Mouse (Mus musculus): ENCODE measurements around the gene Pip5k1b.

The Pip5k1b gene

DNA sequence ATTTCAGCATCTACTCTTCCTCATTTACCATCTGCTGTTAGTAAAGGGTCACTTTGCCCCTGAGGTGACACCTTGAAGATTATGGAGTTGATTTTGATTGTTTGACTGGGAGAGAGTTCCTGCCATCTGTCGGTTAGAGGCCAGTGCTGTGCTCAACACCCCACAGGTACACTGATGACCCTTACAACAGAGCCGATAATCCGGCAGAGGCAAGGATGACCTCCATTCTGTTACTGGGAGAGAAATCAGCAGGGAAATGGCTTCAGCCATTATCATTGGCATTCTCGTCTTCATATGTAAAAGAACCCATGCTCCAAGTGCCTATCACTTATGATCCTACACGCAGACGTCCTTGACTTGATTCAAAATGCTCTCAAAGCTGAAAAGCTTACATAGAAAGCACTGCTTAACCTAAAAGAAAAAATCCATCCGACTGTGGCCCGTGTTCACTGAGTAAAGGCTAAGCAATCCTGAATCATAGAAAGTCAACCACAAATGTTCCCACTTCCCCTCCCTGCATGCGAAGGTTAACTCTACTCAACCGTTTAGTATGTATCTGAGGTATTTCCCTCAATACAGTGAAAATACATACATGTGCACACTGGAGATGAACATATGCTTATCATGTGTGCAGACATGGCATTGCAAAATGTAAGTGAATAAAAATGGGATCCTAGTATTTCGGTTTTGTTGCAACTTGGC, 146.7 kb downstream of the Pip5k1b start:
- DNase-seq: no peak

DNA sequence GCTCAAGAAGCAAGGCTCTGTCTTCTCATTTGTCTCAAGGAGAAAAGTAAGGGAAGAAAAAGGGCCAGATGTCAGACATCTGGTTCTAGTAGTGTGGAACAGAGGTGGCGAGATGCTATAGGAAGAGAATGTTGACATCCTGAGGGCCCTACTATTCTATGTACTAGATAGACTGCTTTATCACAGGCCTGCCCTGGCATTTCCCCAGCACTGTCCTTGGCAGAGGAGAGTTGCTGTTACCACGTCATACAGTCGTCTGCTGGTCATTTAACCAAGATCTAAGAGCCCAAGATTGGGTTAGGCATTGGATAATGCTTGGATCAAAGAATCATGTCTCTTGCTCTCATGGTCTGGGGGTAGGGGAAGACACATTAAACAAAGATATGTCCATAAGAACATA, 151.0 kb downstream of the Pip5k1b start:
- no peak for DNase-seq

DNA sequence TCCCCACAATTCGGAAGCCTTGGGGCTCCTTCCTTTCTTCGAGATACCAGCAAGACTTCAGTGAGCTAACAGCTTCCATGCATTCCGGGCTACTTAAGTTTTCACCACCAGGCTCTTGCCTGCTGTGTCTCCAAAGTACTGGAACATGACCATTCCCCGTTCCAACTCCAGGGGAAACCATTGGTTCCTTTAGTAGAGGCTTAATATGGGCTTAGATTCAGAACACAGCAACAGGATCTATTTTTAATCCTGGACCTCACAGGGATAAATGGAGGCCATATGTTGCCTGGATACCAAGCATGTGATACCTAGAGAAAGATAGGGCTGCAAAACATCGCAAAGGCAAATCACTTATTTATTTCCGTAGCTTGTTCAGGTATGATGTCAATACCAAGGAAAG, 152.4 kb downstream of the Pip5k1b start:
- peak in 1 of 2 experiments; percentile 20 for DNase-seq

DNA sequence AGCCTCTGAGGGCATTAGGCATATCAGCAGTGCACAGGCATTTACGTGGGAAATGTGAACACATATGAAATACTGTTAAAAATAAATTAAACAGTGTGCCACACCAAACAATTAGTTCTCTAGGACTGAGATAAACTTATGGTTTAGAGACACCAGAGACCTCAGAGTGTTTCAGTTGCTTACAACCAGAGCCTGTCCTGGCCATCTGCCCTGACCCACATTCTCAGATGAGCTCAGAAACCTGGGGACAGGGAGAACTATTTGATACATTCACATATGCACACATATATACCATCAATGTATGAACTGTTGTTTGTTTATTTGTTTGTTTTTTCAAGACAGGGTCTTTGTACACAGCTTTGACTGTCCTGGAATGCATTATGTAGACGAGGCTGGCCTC, 161.8 kb downstream of the Pip5k1b start:
- peak; percentile 59 to 63 for DNase-seq

DNA sequence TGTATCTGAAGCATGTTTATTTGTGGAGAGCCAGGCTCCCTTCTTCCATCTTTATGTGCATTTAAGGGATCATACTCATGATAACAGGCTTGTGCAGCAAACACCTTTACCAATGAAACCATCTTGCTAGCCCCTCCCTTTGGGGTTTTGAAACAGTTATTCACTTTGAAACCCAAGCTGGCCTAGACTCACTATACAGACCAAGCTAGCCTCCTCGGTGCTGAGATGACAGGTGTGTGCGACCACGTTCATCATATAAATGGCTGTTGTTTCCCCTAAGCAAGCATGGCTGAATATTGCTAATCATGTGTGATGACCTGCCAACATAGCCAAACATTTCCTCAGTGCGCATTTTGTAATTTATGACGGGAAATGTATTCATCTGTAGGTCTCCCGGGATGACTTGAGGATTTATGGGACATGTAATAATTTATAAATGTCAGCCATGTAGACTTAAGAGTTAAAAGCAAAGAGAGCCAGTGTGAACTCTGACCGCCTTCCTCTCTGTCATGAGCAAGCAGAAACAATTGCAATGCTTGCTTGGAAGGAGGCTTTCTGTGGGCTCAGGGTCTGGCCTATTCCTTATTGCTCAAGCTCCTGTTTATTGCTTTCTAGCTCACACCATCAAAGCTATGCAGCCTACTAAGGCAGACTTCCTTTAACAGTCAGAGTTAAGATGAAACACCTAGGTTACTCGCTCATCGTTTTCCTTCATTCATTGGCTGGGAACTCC, 164.0 kb downstream of the Pip5k1b start:
- DNase-seq: no peak

DNA sequence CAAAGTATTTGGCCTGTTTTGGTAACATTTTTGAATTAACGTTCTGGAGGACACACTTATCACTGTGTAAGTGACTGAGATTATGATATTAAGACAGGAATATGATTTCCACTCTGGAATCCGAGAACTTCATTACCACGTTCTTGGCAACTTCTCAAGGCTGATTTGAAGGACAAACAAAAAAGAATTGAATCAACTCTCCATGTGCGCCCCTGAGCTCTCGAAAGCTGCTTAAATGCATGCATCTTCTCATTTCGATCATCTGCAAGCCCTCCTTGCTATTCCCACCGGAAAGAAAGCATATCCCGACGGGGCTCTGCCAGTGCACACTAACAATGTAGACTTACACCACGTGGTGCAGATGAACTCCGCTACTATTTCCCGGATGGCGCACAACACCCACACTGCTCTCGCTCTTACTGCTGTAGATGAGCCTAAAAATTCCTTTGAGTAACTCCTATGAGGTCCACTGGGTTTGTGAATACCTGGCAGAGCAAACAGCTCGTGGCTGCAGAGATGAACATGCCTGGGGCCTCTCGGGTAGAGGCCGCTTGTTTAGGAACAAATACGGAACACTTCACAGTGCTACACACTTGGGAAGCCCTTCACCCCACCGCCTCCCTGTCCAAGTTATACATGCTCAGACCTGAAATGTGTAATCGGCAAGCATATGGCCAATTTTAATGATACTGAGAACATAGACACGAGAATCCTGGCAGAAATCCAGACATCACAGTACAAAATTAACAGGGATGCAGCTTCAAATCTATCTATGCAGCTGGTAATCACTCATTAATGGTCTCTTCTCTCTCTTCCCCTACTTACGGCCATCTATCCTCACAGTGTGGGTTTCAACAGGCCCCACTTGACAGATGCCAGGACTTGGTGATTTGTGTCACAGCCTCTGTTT, 168.5 kb downstream of the Pip5k1b start:
- no peak for DNase-seq

DNA sequence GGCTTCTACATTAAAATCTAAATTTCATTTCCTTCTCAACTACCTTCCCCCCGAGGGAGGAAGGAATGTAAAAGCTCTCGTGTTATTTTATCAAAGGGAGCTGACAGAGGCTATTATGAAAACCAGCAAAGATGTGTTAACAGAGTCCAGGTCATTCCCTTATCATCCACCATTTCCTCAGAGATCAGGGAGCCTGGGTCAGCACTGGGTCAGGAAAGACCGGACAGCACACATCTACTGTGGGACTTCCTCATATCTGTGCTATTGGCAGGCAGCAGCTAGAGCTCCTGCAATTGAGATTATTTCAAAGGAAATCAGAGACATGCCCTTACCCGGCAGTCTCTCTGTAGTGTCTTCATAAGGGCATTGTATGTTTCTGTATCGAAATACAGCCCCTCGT, 177.2 kb downstream of the Pip5k1b start:
- DNase-seq: no peak

DNA sequence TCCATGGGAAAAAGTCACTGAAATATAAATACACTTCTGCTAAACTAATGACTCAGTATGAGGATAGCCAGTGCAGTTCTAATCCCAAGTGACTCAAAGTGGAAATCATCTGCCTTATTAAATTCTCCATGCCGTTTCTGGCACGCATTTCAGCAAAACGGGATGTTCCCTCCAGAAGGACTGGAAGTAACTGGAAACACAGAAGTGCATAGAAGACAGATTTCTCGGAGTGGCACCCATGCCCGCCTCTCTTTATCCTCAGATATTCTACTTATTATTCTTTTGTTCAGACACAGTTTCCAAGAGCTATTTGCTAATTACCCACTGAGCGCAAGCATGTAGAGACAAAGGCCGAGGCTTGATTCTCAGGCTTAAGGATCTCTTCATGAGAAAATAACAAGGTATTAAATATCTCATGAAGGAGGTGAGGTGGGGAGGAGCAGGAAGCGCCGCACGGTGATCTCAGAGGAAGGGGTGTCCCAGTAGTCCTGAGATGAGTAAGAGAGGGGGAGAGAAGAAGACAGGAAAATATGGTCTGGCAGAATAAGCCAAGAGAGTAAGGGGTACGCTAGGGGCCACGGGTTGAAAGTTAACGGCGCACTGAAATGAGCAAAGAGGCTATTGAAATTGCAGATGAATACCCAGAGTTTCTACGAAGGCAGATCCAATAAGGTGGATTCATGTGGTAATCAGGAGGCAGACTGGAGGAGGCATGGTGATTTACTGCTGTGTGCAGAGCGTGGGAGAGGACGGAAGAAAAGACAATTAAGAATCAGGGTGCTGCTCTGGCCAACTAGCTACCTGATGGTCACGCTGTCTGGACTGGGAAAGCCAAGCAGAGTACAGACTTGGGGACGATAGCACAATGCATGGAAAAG, 183.7 kb downstream of the Pip5k1b start:
- DNase-seq: peak in 1 of 2 experiments; percentile 19

DNA sequence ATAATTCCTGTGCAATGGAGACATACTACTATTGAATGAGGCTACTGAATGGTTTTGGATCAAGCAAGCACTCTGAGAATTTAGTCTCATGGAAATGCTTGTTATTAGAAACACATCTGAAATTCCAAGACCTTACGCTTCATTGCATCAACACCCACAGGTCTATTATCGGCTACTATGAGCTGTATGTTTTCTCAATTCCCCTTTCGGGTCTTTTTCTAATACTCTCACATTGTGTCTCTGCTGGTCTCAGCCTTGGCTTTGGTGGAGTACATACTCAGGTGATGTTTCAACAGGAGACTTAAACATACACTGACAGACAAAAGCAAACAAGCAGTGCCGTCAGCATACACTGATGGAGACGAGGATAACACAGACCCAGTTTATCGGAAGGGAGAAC, 187.3 kb downstream of the Pip5k1b start:
- no peak for DNase-seq

DNA sequence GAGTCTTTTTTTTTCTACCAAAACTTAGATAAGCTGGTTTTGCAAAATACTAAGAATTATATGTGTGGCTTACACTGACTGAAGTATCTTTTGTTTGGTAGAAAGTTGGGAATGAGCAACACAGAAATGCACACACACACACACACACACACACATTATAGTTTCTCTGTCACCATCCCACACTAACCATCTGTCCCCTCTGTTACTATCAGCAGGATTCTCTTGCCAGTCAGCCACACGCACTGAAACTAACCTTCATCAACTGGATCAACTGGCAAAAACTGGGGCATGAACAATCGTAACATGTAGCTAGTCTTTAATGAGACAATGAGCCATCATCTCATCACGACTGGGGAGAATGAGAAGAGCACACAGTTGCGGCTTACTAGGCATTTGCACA, 187.9 kb downstream of the Pip5k1b start:
- no peak for DNase-seq

DNA sequence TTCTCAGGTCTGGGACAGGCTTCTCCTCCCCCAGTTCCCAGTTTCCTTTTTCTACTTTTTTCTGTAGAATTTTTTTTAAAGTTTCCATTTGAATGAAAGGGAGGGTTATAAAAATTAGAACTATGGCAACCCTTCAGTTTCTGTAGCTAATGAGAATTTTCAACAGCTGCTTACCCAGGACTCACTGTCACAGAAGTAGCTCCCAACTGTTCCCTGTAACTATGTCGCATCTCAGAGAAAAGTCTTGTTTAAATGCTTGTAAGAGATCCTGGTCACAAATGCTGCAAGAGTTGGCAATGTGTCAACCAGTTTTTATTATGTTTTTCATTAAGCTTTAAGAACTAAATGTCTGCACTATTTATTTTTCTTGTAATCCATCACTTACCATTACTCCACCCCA, 188.9 kb downstream of the Pip5k1b start:
- DNase-seq: no peak

DNA sequence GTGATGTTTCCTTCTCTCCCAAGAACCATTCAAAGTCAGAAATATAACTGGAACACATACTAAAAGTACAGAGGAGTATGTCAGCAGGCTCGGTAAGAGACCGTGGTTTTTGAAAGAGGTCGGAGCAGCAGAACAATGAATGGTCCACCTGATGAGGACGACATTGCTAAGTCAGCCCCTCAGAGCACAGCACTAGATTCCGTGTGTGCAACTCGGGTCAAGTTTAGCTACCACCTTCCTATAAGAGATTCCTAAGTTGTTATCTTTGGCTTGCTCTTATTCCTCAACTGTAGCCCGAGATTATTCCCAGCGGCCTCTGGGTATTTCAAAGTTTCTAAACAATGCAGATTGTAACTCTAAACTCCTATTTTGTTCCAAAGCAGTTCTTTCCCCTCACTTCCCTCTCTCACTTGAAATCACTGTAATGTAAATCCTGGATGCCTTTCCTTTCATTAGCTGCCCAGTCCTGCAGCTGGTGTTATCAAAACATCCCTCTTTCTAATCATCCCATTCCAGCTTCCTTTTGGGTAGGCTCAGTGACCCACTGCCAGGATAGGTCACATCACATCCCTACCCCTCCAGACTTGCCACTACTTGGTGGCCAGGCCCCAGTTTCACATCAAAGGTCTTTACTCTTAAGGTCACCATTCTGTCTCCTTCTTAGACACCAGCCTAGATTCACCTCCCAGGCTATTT, 192.9 kb downstream of the Pip5k1b start:
- DNase-seq: no peak

DNA sequence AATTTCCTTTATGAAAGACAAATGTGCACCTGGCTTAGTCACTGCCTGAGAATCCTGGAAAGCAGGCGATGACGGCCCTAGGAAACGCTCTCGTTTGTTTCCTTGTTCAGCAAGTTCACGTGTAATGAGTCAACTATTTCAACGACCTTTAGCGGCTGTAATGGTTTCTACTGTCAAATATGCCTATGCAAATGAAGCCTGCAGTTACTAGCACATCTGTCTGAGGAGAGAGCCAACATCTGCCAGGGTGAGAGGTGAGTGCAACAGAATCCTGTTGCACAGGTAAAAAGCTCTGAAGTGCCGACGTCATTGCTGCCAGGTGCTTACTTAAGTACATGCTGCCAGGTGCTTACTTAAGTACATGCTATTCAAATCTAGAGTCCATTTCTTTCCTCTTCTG, 196.4 kb downstream of the Pip5k1b start:
- no peak for DNase-seq

DNA sequence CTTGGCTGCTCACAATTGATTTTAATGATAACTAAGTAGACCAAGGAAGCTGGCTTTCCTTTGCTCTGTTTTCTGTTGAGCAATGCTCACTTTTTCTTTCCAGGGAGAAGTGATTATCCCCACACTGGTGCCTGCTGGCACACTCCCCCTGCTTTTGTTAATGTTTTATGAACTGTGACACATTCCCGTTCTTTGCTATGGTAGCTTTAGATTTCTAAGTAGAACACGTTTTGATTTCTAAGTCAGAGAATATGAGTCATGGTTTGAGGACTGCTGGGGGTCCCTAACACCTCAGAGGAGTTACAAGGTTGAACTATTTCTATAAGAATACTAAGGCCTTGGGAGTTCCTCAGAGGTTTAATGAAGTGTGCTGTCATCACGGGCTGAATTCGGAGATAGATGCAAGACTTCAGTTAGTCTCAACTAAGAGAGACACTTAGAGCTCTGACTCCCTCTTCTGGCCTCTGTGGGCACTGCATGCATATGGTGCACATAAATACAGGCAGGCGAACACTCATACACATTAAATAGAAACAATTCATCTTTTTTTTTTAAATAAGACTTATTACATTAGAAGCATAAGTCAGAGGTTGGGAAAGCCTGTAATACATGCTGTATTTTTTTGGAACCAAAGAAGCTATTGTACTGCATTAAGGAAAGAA, 203.2 kb downstream of the Pip5k1b start:
- DNase-seq: no peak

DNA sequence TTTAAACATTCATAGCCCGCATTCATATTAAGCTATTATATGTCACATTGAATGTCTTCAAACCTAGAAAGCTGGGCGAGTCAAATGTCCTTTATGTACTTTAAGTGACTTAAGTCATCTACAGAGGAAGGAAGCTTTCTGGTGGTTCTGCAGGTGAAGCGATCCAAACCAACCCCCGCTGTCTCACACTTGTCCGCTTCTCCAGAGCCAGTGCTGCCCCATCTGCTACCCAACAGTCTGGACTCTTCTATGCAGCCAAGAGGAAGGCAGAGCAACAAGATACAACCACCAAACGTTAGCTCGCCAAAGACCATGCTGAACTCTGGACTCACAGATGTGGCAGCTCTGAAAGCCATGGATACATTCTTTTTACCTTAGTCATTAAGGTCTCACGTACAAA, 211.2 kb downstream of the Pip5k1b start:
- DNase-seq: peak; percentile 35 to 51

DNA sequence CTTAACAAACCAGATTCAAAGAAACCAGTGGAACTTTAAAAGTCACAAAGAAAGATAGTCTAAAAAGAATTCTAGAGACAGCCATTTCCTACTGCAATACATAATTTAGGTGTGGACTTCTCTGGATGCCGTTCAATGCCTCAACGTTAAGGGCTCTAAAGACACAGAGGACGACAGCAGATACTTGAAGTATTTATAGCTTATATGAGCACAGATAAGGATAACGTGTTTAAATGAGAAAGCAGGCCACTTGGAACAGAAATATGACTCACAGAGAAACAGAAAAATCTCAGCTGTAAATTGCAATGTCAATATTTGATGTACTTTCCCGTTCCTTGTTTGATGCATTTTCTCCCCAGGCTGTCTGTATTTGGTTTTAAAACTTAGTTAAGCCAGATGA, 212.9 kb downstream of the Pip5k1b start:
- no peak for DNase-seq

DNA sequence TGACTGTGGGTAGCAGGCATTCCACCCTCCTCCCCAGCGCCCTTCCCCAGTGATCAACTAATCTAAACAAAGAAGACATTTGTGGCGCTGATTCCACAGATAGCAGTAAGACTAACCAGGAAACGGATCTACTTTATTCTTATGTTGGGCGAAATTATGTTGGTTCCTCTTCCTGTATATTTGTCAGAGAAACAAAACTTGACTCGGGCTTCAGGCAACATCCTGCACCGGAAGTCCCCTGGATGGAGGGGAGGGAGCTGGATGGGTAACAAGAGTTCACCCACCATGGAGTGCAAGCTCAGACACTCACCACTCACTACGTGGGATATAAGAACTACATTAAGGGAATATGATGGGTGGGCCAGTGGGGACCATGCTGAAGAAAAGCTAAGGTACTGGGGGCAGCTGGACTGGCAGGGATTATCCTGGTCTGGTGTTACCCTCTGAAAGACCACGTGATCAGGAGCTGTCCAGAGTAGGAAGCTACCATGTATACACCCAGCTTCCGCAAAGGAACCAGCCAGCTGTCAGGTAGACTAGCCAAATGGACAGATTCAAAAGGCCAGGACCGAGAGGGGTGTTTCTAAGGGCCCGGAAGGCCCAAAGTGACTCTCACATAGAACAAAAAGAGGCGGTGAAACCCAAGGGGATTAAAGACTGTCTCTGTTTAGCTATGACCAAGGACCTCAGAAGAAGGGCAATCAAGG, 219.1 kb downstream of the Pip5k1b start:
- no peak for DNase-seq

DNA sequence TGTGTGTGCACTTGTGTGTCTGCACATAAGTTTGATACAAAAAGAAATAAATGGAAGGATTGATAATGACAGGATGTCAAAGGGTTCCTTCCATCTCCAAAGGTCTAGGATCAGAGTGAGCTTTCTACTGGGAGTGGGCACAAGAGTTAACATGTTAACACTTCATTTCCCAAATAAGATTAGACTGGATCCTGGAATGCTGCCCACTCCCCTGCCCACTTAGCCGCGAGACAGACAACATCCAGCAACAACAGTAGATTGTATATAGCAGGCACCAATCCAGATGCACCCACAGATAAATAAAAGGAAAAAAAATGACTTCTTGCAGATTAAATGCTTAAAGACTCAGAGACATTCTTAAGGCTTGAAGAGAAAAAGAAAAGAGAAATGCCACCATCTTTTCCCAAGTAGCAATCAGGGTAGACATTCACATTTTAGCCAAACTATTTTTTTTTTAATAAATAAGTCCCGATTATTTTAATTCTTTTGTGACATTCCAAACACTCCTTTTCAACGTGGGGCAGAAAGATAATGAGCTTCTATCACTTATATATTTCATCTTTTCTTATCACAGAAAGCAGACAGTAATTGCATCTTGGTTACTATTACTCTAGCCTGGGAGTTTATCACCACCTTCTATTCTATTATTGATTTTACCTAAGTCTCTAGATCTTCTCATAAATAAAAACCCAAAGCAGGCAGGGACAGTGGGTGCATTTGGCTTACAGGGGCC, 219.9 kb downstream of the Pip5k1b start:
- DNase-seq: no peak

DNA sequence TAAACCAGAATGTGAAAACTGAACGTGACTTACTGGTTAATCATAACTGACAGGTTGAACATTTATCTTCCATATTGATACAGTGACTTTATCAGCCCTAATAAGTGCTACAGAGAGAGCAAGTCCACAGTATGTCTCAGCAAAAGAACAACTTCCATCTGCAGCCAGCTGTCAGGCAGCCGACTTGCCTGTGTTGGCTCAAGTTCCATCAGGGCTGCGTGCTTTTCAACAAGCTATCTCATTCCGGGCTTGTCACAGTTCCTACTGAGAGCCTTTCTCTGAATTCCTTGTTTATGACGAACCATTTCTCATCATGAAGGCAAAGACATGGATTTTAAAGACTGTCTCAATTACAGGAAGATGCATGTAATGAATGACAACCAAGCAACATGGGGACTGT, 222.7 kb downstream of the Pip5k1b start:
- no peak for DNase-seq

DNA sequence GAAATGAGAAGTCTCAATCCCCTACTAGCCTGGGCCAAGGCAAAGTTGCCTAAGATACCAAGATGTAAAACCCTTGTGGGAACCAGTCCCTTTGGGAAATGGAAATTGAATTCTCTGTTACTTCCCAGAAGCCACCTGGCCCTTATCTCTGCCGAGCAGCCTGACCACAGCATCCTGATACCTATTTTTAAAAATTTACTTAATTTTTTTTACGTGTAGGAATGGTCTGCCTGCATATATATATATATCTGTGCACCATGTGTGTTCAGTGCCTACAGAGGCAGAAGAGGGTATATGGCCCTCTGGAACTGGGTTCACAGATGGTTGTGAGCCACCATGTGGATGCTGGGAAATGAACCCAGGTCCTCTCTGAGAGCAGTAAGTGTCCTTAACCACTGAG, 224.4 kb downstream of the Pip5k1b start:
- DNase-seq: no peak
